Mouse (Mus musculus): Measurements from ENCODE around the gene Hyal5. TPM values are rescaled to one million over a fixed set of nuclear protein-coding genes. Genes with fewer than 3 reads are reported as not detected.

Hyal5 gene
- polyA plus RNA-seq (2012; rRNA removed) = not detected in 2 replicates

GRCm38 (mm10) chr6:24857697-24858096, at the start of gene Hyal5:
Gene Hyal5 (plus strand): TSS chr6:24857997.

Other genes starting within 250 kb of the Hyal5 start
- gene Wasl, start 193.0 kb upstream of the Hyal5 start, polyA plus RNA-seq (2012; rRNA removed) = 27.5 and 27.9 TPM in 2 replicates
- not detected in 2 replicates for gene Hyal6, start 124.8 kb upstream of the Hyal5 start, polyA plus RNA-seq (2012; rRNA removed)
- gene Hyal4, start 109.7 kb upstream of the Hyal5 start, polyA plus RNA-seq (2012; rRNA removed) = not detected in 2 replicates
- not detected in 2 replicates for gene Spam1, start 66.8 kb upstream of the Hyal5 start, polyA plus RNA-seq (2012; rRNA removed)
- gene Tmem229a, start 98.3 kb downstream of the Hyal5 start, polyA plus RNA-seq (2012; rRNA removed) = 1.9 and 2.2 TPM in 2 replicates

Data from central nervous system, embryonic 14 days (tissue).